Mouse (Mus musculus) T-cell, adult 66 days (primary cell): ENCODE data around the gene Serpinb9g. TPM values are rescaled to one million over a fixed set of nuclear protein-coding genes. Genes with fewer than 3 reads are reported as not detected.

Experiments used
- total RNA-seq, 2 experiments: library from RNA; stranded (reverse); gene quantifications; 3 replicates in 1 of 2; 4 replicates in 1 of 2; pipeline ENCODE4 v1.2.4; 2023

The Serpinb9g gene
- total RNA-seq = not detected

GRCm38 (mm10) chr13:33484490-33484889 is at the start of gene Serpinb9g:
Gene Serpinb9g (plus strand): TSS chr13:33484790.

Other genes with a start within 250 kb of the Serpinb9g start
- not detected for gene Serpinb9e, start 235.2 kb upstream of the Serpinb9g start, total RNA-seq
- not detected for gene Serpinb9f, start 160.7 kb upstream of the Serpinb9g start, total RNA-seq
- not detected for gene Gm11397, start 89.0 kb upstream of the Serpinb9g start, total RNA-seq
- gene Serpinb6d, start 176.6 kb downstream of the Serpinb9g start, total RNA-seq = not detected